Mouse (Mus musculus): ENCODE results near the gene Guca1b.
"Not testable (repeated sequence)": the region's sequence is repeated elsewhere in the genome, so short reads cannot be mapped to it uniquely, and the experiment has no call there.

DNA sequence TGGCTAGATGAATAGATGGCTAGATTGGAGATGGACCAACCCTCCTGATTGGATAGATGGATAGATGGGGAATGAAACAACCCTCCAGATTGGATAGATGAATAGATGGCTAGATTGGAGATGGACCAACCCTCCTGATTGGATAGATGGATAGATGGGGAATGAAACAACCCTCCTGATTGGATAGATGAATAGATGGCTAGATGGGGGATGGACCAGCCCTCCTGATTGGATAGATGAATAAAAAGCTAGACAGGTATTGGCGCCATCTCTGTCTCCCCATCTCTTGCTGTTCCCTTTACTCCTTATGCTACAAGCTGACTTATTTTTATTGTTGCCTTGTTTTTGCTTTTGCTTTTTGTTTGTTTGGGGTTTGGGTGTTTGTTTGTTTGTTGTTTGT, 37.4 kb downstream of the Guca1b start:
- TF ChIP-seq CTCF, EP300 (IDR thresholded peaks at IDR 0.05; ENCODE audit: low read depth): not testable (repeated sequence)

Data from heart, postnatal 0 days (tissue).